Mouse (Mus musculus): ENCODE results near the gene Sel1l2. TPM values are rescaled to one million over a fixed set of nuclear protein-coding genes. Genes with fewer than 3 reads are reported as not detected.
"Not testable (repeated sequence)": the region's sequence is repeated elsewhere in the genome, so short reads cannot be mapped to it uniquely, and the experiment has no call there.

Gene Sel1l2
- total RNA-seq, 2 experiments from 2014 or later: not detected

- no peak for DNase-seq
Observed at GRCm38 (mm10) chr2:140214519-140215027, 174.9 kb downstream of the Sel1l2 start.

GRCm38 (mm10) chr2:140203756-140204155 lies 185.8 kb downstream of the Sel1l2 start:
- no peak for DNase-seq

- DNase-seq: no peak
Observed at GRCm38 (mm10) chr2:140202573-140202972, 186.9 kb downstream of the Sel1l2 start.

GRCm38 (mm10) chr2:140200713-140201112 lies 188.8 kb downstream of the Sel1l2 start:
- DNase-seq: no peak

- not testable (repeated sequence) for DNase-seq
Observed at GRCm38 (mm10) chr2:140185685-140186210, 203.8 kb downstream of the Sel1l2 start.

Other genes with a start within 250 kb of the Sel1l2 start
- not detected for gene Gm17374, start 237.7 kb downstream of the Sel1l2 start, total RNA-seq (2021)
- 10 to 100 TPM; 24.3 to 24.5 TPM for gene Esf1, start 219.1 kb downstream of the Sel1l2 start, total RNA-seq (2021)
- gene Ndufaf5, start 219.1 kb downstream of the Sel1l2 start, total RNA-seq (2021): 10 to 100 TPM; 51.7 to 59.3 TPM
- 10 to 100 TPM; 52.1 to 53.7 TPM for gene Macrod2, start 5.6 kb upstream of the Sel1l2 start, total RNA-seq (2021)

All from layer of hippocampus, postnatal 36 days (tissue).